10 mouse cellular contexts compared by ENCODE assay signal in the genomic region with DNA sequence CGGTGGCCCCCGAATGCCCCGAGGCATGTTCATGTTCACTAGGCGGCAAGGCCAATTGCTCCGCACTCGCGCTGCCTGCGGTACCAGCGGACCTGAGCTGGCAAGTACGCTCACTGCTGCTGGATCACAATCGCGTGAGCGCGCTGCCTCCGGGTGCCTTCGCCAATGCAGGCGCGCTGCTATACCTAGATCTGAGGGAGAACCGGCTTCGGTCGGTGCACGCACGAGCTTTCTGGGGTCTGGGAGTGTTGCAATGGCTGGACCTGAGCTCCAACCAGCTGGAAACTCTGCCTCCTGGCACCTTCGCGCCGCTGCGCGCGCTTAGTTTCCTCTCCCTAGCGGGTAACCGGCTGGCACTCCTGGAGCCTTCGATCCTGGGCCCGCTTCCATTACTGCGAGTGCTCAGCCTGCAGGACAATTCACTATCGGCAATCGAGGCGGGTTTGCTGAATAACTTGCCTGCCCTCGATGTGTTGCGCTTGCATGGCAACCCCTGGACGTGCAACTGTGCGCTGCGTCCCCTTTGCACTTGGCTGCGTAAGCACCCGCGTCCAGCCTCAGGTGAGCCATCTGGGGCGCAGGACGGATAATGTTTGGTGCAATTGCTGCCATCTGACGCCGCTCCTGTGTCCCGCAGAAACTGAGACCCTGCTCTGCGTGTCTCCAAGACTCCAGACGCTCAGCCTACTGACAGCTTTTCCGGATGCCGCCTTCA. TPM values are rescaled to one million over a fixed set of nuclear protein-coding genes. Genes with fewer than 3 reads are reported as not detected.
DNase-seq lines count a peak whose midpoint lies in the region; ATAC-seq lines count a peak whose summit lies in the region.
"Had no signal": no experiment of that assay in that cellular context is flagged by ENCODE, and none has a peak within 500 bp of the region (broad histone marks: within the 10 kb centered on the region; RNA-seq: fewer than 3 reads in every experiment).

No protein-coding gene starts in this region.

- H3K27me3 ChIP-seq in heart, embryonic 12.5 days (replicated peaks): peaks cover 89% of the 10 kb centered on the region
- peaks cover 55% of the 10 kb centered on the region for H3K27me3 ChIP-seq in forebrain, embryonic 14.5 days (replicated peaks; ENCODE audit: control insufficient read depth, insufficient read depth, low read length)
- peaks cover 74% of the 10 kb centered on the region for H3K27me3 ChIP-seq in midbrain, embryonic 15.5 days (replicated peaks)

- H3K27ac ChIP-seq in heart, embryonic 12.5 days (ENCODE audit: poor library complexity, severe bottlenecking): no peak overlapping the region
- H3K27ac ChIP-seq in forebrain, embryonic 14.5 days (ENCODE audit: low read depth, low read length): no peak overlapping the region
- H3K27ac ChIP-seq in midbrain, embryonic 15.5 days: no peak overlapping the region

- H3K4me2 ChIP-seq in heart, embryonic 12.5 days: peak overlapping the region; percentile 52
- H3K4me2 ChIP-seq in forebrain, embryonic 14.5 days (ENCODE audit: low read length): peak overlapping the region; percentile 42
- H3K4me2 ChIP-seq in midbrain, embryonic 15.5 days: peak overlapping the region; percentile 53

- H3K36me3 ChIP-seq in heart, embryonic 12.5 days: peaks cover 11% of the 10 kb centered on the region
- peaks cover 12% of the 10 kb centered on the region for H3K36me3 ChIP-seq in forebrain, embryonic 14.5 days (ENCODE audit: control insufficient read depth, insufficient read depth, low read length)
- H3K36me3 ChIP-seq in midbrain, embryonic 15.5 days (replicated peaks): peaks cover 11% of the 10 kb centered on the region; the same call in 1 of the 2 replicates

- peak overlapping the region; percentile 22 for H3K4me3 ChIP-seq in heart, embryonic 12.5 days
- H3K4me3 ChIP-seq in forebrain, embryonic 14.5 days (ENCODE audit: low read depth, low read length): peak overlapping the region; percentile 20
- H3K4me3 ChIP-seq in midbrain, embryonic 15.5 days: peak overlapping the region; percentile 27

- no peaks in the 10 kb centered on the region for H3K9me3 ChIP-seq in heart, embryonic 12.5 days (replicated peaks)
- no peaks in the 10 kb centered on the region for H3K9me3 ChIP-seq in forebrain, embryonic 14.5 days (replicated peaks; ENCODE audit: control insufficient read depth, low read length)
- no peaks in the 10 kb centered on the region for H3K9me3 ChIP-seq in midbrain, embryonic 15.5 days

- H3K9ac ChIP-seq in heart, embryonic 12.5 days: no peak overlapping the region
- H3K9ac ChIP-seq in forebrain, embryonic 14.5 days (ENCODE audit: low read length): 0 out of 2 replicates have a peak overlapping the region, but pooled peaks have one; percentile 35
- peak overlapping the region; percentile 20 for H3K9ac ChIP-seq in midbrain, embryonic 15.5 days

- no peak for DNase-seq in heart, adult 9 months (ENCODE audit: low spot score in 2 of 2)
- peak; percentile 39 for DNase-seq in adrenal gland, postnatal 25 days
- DNase-seq in forebrain, embryonic 14.5 days (ENCODE audit: low spot score): peak; percentile 46
- peak; percentile 29 to 50 for DNase-seq in kidney, postnatal 36 days

- peaks cover 45% of the 10 kb centered on the region for H3K4me1 ChIP-seq in heart, embryonic 12.5 days (replicated peaks)
- no peaks in the 10 kb centered on the region for H3K4me1 ChIP-seq in forebrain, embryonic 14.5 days (ENCODE audit: control insufficient read depth, insufficient read depth, low read length)
- peaks cover 35% of the 10 kb centered on the region for H3K4me1 ChIP-seq in midbrain, embryonic 15.5 days

- ATAC-seq in heart, embryonic 12.5 days (ENCODE audit: insufficient number of reproducible peaks, low FRiP score): no peak
- no peak; the same call in 1 of the 2 replicates for ATAC-seq in forebrain, embryonic 14.5 days
- ATAC-seq in midbrain, embryonic 15.5 days (replicated peaks): peak; percentile 56; the same call in 1 of the 2 replicates
- no peak for ATAC-seq in inflammation-experienced regulatory T-cells, adult 6 months
- no peak for ATAC-seq in megakaryocyte-erythroid progenitor cell, adult 5-6 weeks (replicated peaks; ENCODE audit: low FRiP score, low TSS enrichment, poor library complexity, severe bottlenecking)

- 2% methylated on average over 54 of the region's 54 CpGs for WGBS in heart, embryonic 12.5 days
- WGBS in forebrain, embryonic 14.5 days: 2% methylated on average over 54 of the region's 54 CpGs
- 2% methylated on average over 54 of the region's 54 CpGs for WGBS in midbrain, embryonic 15.5 days

RNA-seq across cellular contexts. Expression of a gene that starts 0.5 kb away (rescaled TPM):
- polyA plus RNA-seq in heart, embryonic 12.5 days (2016; fragmentation: Nextera tagmentation; extraction: Ambion mirVana): not detected in 2 replicates
- total RNA-seq in adrenal gland, postnatal 25 days (2021): not detected in 2 replicates
- polyA plus RNA-seq in forebrain, embryonic 14.5 days (2014; fragmentation: Nextera tagmentation; extraction: Ambion mirVana): 0.25 TPM in 1 of 2 replicates, not detected in the other
- 0.14 and 0.23 TPM in 2 replicates for polyA plus RNA-seq in midbrain, embryonic 15.5 days (2015; fragmentation: Nextera tagmentation; extraction: Ambion mirVana)
- polyA plus RNA-seq in inflammation-experienced regulatory T-cells, adult 6 months (2017; shearing (Covaris generic)): not detected
- total RNA-seq in megakaryocyte-erythroid progenitor cell, adult 5-6 weeks (2014; fragmentation: Nextera tagmentation): not detected in 2 replicates
- total RNA-seq in megakaryocyte-erythroid progenitor cell, adult 5-6 weeks (2017): not detected in 2 replicates
- polyA plus RNA-seq: frontal cortex, adult 2 months; neural tube, embryonic 11.5 days had no signal

RNA-seq across cellular contexts. Expression of a gene that starts 2.3 kb away (rescaled TPM):
- not detected in 2 replicates for polyA plus RNA-seq in heart, embryonic 12.5 days (2016; fragmentation: Nextera tagmentation; extraction: Ambion mirVana)
- total RNA-seq in adrenal gland, postnatal 25 days (2021): not detected in 2 replicates
- not detected in 2 replicates for polyA plus RNA-seq in forebrain, embryonic 14.5 days (2014; fragmentation: Nextera tagmentation; extraction: Ambion mirVana)
- not detected in 2 replicates for polyA plus RNA-seq in midbrain, embryonic 15.5 days (2015; fragmentation: Nextera tagmentation; extraction: Ambion mirVana)
- not detected for polyA plus RNA-seq in inflammation-experienced regulatory T-cells, adult 6 months (2017; shearing (Covaris generic))
- not detected in 2 replicates for total RNA-seq in megakaryocyte-erythroid progenitor cell, adult 5-6 weeks (2014; fragmentation: Nextera tagmentation)
- not detected in 2 replicates for total RNA-seq in megakaryocyte-erythroid progenitor cell, adult 5-6 weeks (2017)
- polyA plus RNA-seq: frontal cortex, adult 2 months; neural tube, embryonic 11.5 days had no signal

RNA-seq across cellular contexts. Expression of a gene that starts 18.0 kb away (rescaled TPM):
- 83.4 and 87.7 TPM in 2 replicates for polyA plus RNA-seq in heart, embryonic 12.5 days (2016; fragmentation: Nextera tagmentation; extraction: Ambion mirVana)
- 70.9 and 95.1 TPM in 2 replicates for total RNA-seq in adrenal gland, postnatal 25 days (2021)
- 105 and 123 TPM in 2 replicates for polyA plus RNA-seq in forebrain, embryonic 14.5 days (2014; fragmentation: Nextera tagmentation; extraction: Ambion mirVana)
- polyA plus RNA-seq in midbrain, embryonic 15.5 days (2015; fragmentation: Nextera tagmentation; extraction: Ambion mirVana): 153 and 157 TPM in 2 replicates
- 10 to 100 TPM; 29.3 to 44.6 (median 39.2) TPM for polyA plus RNA-seq in inflammation-experienced regulatory T-cells, adult 6 months (2017; shearing (Covaris generic))
- 52.0 and 56.6 TPM in 2 replicates for total RNA-seq in megakaryocyte-erythroid progenitor cell, adult 5-6 weeks (2014; fragmentation: Nextera tagmentation)
- 31.3 and 39.0 TPM in 2 replicates for total RNA-seq in megakaryocyte-erythroid progenitor cell, adult 5-6 weeks (2017)

RNA-seq across cellular contexts. Expression of a gene that starts 18.0 kb away (rescaled TPM):
- polyA plus RNA-seq in heart, embryonic 12.5 days (2016; fragmentation: Nextera tagmentation; extraction: Ambion mirVana): 131 and 133 TPM in 2 replicates
- 35.1 and 47.7 TPM in 2 replicates for total RNA-seq in adrenal gland, postnatal 25 days (2021)
- polyA plus RNA-seq in forebrain, embryonic 14.5 days (2014; fragmentation: Nextera tagmentation; extraction: Ambion mirVana): 258 and 281 TPM in 2 replicates
- 186 and 197 TPM in 2 replicates for polyA plus RNA-seq in midbrain, embryonic 15.5 days (2015; fragmentation: Nextera tagmentation; extraction: Ambion mirVana)
- 100 to 1,000 TPM; 111 to 156 (median 121) TPM for polyA plus RNA-seq in inflammation-experienced regulatory T-cells, adult 6 months (2017; shearing (Covaris generic))
- total RNA-seq in megakaryocyte-erythroid progenitor cell, adult 5-6 weeks (2014; fragmentation: Nextera tagmentation): 183 and 205 TPM in 2 replicates
- total RNA-seq in megakaryocyte-erythroid progenitor cell, adult 5-6 weeks (2017): 81.8 and 104 TPM in 2 replicates

RNA-seq across cellular contexts. Expression of a gene that starts 27.8 kb away (rescaled TPM):
- polyA plus RNA-seq in heart, embryonic 12.5 days (2016; fragmentation: Nextera tagmentation; extraction: Ambion mirVana): 4.9 and 5.1 TPM in 2 replicates
- total RNA-seq in adrenal gland, postnatal 25 days (2021): 10.0 and 10.7 TPM in 2 replicates
- polyA plus RNA-seq in forebrain, embryonic 14.5 days (2014; fragmentation: Nextera tagmentation; extraction: Ambion mirVana): 6.6 and 9.9 TPM in 2 replicates
- 16.7 and 16.9 TPM in 2 replicates for polyA plus RNA-seq in midbrain, embryonic 15.5 days (2015; fragmentation: Nextera tagmentation; extraction: Ambion mirVana)
- polyA plus RNA-seq in inflammation-experienced regulatory T-cells, adult 6 months (2017; shearing (Covaris generic)): 1 to 10 TPM; 3.4 to 4.7 (median 3.9) TPM
- 17.5 and 27.4 TPM in 2 replicates for total RNA-seq in megakaryocyte-erythroid progenitor cell, adult 5-6 weeks (2014; fragmentation: Nextera tagmentation)
- 9.8 and 15.0 TPM in 2 replicates for total RNA-seq in megakaryocyte-erythroid progenitor cell, adult 5-6 weeks (2017)

Comparison
In these comparisons a context has a peak if more than half of its experiments do, and no peak if none do; other contexts are left out.
1. DNase-seq: peak in adrenal gland, postnatal 25 days (single experiment), forebrain, embryonic 14.5 days (single experiment) and kidney, postnatal 36 days (2 of 2); none in heart, adult 9 months (0 of 2).
2. Peak in every context shown above with its lines, with median percentiles within 50 percentile points of each other: H3K4me2 ChIP-seq and H3K4me3 ChIP-seq.